Mouse (Mus musculus) heart, postnatal 0 days (tissue): ENCODE data around the gene Trim50.

Experiments used
- CTCF ChIP-seq: IDR thresholded peaks from 2 replicates; pipeline ENCODE4 v1.5.1; 2016; ENCODE audit warnings: antibody characterized with exemption, control low read depth, low read depth
- EP300 ChIP-seq: IDR thresholded peaks from 2 replicates; pipeline ENCODE4 v1.6.1; 2016; ENCODE audit warnings: antibody characterized with exemption, low read depth

DNA sequence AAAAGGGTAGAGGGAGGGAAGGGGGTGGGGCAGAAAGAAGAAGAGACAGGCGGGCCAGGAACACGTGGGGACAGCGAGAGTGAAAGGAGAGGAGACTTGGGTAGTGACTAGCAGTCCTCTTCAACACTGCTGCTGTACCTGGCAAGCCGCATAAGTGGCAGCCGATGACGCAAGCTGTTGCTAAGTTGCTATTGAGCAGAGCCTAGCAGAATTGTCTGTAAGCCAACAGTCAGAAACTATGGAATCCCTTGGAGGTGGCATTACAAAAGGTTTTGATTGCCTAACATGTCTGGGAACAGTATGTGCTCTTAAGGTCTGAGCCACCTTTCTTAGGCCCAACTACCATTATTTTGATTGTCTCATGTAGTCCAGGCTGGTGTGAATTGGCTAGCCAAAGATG is 15.2 kb downstream of the Trim50 start:
- TF ChIP-seq CTCF (no peak), EP300 (no peak)
